ENCODE assay signal across 23 mouse cellular contexts in genomic region chr13:18397586-18397985, GRCm38 (mm10). TPM values are rescaled to one million over a fixed set of nuclear protein-coding genes. Genes with fewer than 3 reads are reported as not detected.
"Had no signal": no experiment of that assay in that cellular context is flagged by ENCODE, and none has a peak within 500 bp of the region (broad histone marks: within the 10 kb centered on the region; RNA-seq: fewer than 3 reads in every experiment).

Gene Pou6f2, minus strand, starts transcription at chr13:18397686.

- DNase-seq: kidney, adult 18-20 months; kidney, adult 9 months; kidney, postnatal 14 days; kidney, postnatal 4 days; left cerebral cortex, postnatal 4 days; liver, postnatal 0 days; lung, embryonic 14.5 days; lung, postnatal 10 days; lung, postnatal 36 days; thymus, adult 18-20 months; thymus, postnatal 36 days had no signal

- H3K9me3 ChIP-seq: limb, embryonic 12.5 days; limb, embryonic 15.5 days; midbrain, embryonic 12.5 days; neural tube, embryonic 12.5 days had no signal

- H3K4me2 ChIP-seq: limb, embryonic 12.5 days; limb, embryonic 15.5 days; liver, embryonic 11.5 days; lung, embryonic 14.5 days; midbrain, embryonic 12.5 days; neural tube, embryonic 12.5 days had no signal

- ATAC-seq: intestine, embryonic 16.5 days; liver, postnatal 0 days had no signal

- H3K36me3 ChIP-seq: limb, embryonic 12.5 days; limb, embryonic 15.5 days; midbrain, embryonic 12.5 days; neural tube, embryonic 12.5 days had no signal

- H3K9ac ChIP-seq: limb, embryonic 12.5 days; limb, embryonic 15.5 days; liver, embryonic 14.5 days; liver, postnatal 0 days; lung, embryonic 14.5 days; midbrain, embryonic 12.5 days; neural tube, embryonic 12.5 days had no signal

- H3K27me3 ChIP-seq: limb, embryonic 12.5 days; limb, embryonic 15.5 days; megakaryocyte, embryonic 14.5 days; midbrain, embryonic 12.5 days; neural tube, embryonic 12.5 days had no signal

- H3K4me1 ChIP-seq: limb, embryonic 15.5 days; megakaryocyte, embryonic 14.5 days; midbrain, embryonic 12.5 days; neural tube, embryonic 12.5 days had no signal

- H3K27ac ChIP-seq: limb, embryonic 12.5 days; limb, embryonic 15.5 days; liver, embryonic 14.5 days; midbrain, embryonic 12.5 days; neural tube, embryonic 12.5 days had no signal

- H3K4me3 ChIP-seq: limb, embryonic 12.5 days; limb, embryonic 15.5 days; megakaryocyte, embryonic 14.5 days; midbrain, embryonic 12.5 days; neural tube, embryonic 12.5 days had no signal

RNA-seq across cellular contexts. Expression of gene Pou6f2, which starts in this region (rescaled TPM):
- polyA plus RNA-seq: kidney, embryonic 16.5 days; liver, embryonic 14.5 days; liver, postnatal 0 days; lung, embryonic 14.5 days; small intestine, adult 2 months; spleen, adult 2 months; urinary bladder, adult 2 months had no signal
